Mouse (Mus musculus) neural tube, embryonic 11.5 days (tissue): ENCODE data around the gene Crebl2. TPM values are rescaled to one million over a fixed set of nuclear protein-coding genes. Genes with fewer than 3 reads are reported as not detected.

Experiments used
- ATAC-seq: fragments of 200-750 bp; cut with Nextera tagmentation; 2 replicates; pipeline ENCODE4 v1.8.0; 2017; ENCODE audit warnings: moderate number of reproducible peaks, mild to moderate bottlenecking, moderate TSS enrichment, moderate library complexity; ENCODE audit not compliant: insufficient read depth, low FRiP score, low TSS enrichment
- DNase-seq: peaks from one replicate; pipeline ENCODE4 v3.0.0-alpha.2; 2015; ENCODE audit warnings: low spot score
- H3K27ac ChIP-seq: fragments of 300-500 bp; sonication (generic); 2 replicates; pipeline ENCODE4 v1.5.1; 2014; ENCODE audit warnings: low read depth, mild to moderate bottlenecking, low read length
- H3K27me3 ChIP-seq: fragments of 300-500 bp; sonication (generic); 2 replicates; pipeline ENCODE4 v1.6.1; 2014; ENCODE audit warnings: mild to moderate bottlenecking, low read length, mixed read lengths; ENCODE audit not compliant: control insufficient read depth, insufficient read depth
- H3K36me3 ChIP-seq: fragments of 300-500 bp; sonication (generic); 2 replicates; pipeline ENCODE4 v1.6.1; 2014; ENCODE audit warnings: mild to moderate bottlenecking, low read length, moderate library complexity, mixed read lengths; ENCODE audit not compliant: control insufficient read depth, insufficient read depth
- H3K4me1 ChIP-seq: fragments of 300-500 bp; sonication (generic); 2 replicates; pipeline ENCODE4 v1.6.1; 2014; ENCODE audit warnings: low read length, mixed read lengths; ENCODE audit not compliant: control insufficient read depth, insufficient read depth
- H3K4me2 ChIP-seq: fragments of 300-500 bp; sonication (generic); 2 replicates; pipeline ENCODE4 v1.6.1; 2014; ENCODE audit warnings: low read depth, mild to moderate bottlenecking, moderate library complexity
- H3K4me3 ChIP-seq: fragments of 300-500 bp; sonication (generic); 2 replicates; pipeline ENCODE4 v1.5.1; 2014; ENCODE audit warnings: low read depth, low read length
- H3K9ac ChIP-seq: fragments of 300-500 bp; sonication (generic); 2 replicates; pipeline ENCODE4 v1.6.1; 2014; ENCODE audit warnings: mild to moderate bottlenecking, low read length
- H3K9me3 ChIP-seq: fragments of 300-500 bp; sonication (generic); 2 replicates; pipeline ENCODE4 v1.6.1; 2016; ENCODE audit warnings: low read length; ENCODE audit not compliant: control insufficient read depth
- WGBS: fragments of 180-500 bp; shearing (Covaris S2); extraction: QIAGEN DNeasy Blood & Tissue Kit; methylation state at CpG from one replicate; pipeline ENCODE4 v1.1.7; 2014; 5-methylcytosine and 5-hydroxymethylcytosine counted together
- polyA plus RNA-seq: library from polyadenylated mRNA; unstranded; fragments of >200 nt; fragmentation: Nextera tagmentation; extraction: Ambion mirVana; gene quantifications from 2 replicates; pipeline ENCODE4 v1.2.1, GENCODE M21; 2014

Gene Crebl2
- polyA plus RNA-seq: 1.1 and 1.5 TPM in 2 replicates

DNA sequence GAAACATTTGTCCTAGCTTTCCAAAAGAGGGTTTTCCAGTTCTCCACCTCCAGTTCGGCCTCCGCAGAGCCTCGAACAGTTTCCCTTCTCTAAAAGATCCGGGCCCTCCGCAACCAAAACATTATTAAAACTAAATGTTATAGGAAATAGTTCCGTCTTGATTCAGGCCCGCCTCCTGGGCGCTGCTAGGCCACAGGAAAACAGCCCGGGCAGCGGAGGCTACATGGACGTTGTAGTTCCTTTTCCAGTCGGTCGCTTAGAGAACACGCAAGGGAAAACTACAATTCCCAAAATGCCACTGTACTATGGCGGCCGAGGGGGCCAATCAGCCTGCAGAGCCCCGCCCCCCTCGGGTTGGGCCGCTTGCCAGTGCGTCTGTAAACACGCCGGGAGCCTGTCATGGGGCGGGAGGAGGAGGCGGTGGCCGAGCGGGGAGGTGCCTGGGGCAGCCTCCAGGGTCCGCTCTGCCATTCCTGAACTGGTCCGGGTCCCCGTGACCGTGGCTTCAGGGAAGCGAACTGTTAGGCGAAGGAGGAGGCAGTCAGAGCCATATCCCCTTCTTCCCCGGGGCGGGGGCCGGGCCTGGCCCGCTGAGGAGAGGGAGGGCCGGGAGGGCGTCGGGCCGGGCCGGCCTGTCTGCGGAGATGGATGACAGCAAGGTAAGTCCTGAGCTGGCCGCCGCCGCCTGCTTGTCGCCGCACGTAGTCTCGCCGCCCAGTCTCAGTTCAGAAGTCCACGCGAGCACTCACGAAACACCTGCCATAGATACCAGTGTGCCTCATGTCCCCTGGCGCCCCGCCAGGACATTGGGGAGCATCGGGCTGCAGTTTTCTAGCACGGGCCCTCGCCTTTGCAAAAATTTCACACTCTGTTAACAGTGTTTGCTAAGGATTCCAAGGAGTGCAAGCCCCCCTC lies at the start of gene Crebl2:
Gene Crebl2, plus strand, starts transcription at position 369 of the 915 bp plus-strand sequence.
- peak; percentile 97 for ATAC-seq
- under 1% methylated on average over 57 of the region's 58 CpGs for WGBS
- Histone ChIP-seq H3K4me1 (no peaks in the 10 kb centered on the region; the same call in 1 of the 2 replicates), H3K9me3 (no peaks in the 10 kb centered on the region), H3K4me2 (peak within 1 kb of the TSS; percentile 76), H3K9ac (peak within 1 kb of the TSS; percentile 64), H3K4me3 (peak within 1 kb of the TSS; percentile 46), H3K36me3 (no peaks in the 10 kb centered on the region), H3K27ac (peak within 1 kb of the TSS; percentile 75), H3K27me3 (no peaks in the 10 kb centered on the region)
- DNase-seq: peak; percentile 98

DNA sequence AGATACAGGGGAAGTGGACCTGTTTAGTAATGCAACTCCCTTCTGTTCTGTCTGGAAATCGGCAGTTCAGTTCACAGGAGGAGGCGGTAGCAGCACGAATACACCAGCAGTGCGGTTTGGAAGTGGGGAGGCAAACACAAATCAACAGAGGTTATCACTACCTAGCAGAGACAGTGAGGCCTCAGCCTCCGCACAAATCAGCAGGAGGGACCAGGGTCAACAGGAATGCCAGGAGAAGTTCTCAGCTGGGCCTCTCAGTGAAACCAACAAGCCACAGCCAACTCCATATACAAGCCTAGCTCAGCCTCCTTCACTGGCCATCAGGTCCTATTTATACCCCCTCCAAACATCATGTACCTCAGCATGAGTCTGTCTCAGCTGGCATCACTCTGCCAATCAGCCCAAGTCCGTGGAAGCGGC lies 48.5 kb upstream of the Crebl2 start:
- Histone ChIP-seq H3K4me3 (no peak overlapping the region), H3K4me2 (no peak overlapping the region), H3K27me3 (no peaks in the 10 kb centered on the region), H3K9me3 (no peaks in the 10 kb centered on the region), H3K27ac (no peak overlapping the region), H3K36me3 (no peaks in the 10 kb centered on the region), H3K9ac (no peak overlapping the region), H3K4me1 (no peaks in the 10 kb centered on the region)
- DNase-seq: no peak
- no peak for ATAC-seq
- WGBS: 81% methylated on average over 7 of the region's 7 CpGs

GRCm38 (mm10) chr6:134782900-134783299 lies 47.1 kb upstream of the Crebl2 start:
- no peak overlapping the region for H3K27ac ChIP-seq
- 91% methylated on average over 7 of the region's 7 CpGs for WGBS
- no peak overlapping the region for H3K4me2 ChIP-seq

DNA sequence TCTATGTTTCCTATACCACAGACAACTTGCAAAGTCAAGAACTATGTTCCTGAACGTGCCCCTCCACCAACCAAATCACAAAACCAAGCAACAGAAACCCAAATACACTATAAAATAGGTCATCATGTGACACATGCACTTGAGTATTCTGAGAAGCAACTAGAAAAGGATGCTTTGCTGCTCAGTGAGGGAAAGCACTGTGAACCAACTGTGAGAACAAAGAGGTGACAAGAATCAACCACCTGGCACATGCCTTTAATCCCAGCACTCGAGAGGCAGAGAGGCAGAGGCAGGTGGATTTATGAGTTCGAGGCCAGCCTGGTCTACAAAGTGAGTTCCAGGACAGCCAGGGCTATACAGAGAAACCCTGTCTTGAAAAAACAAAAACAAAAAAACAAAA lies 43.5 kb upstream of the Crebl2 start:
- Histone ChIP-seq H3K9ac (no peak overlapping the region), H3K36me3 (no peaks in the 10 kb centered on the region), H3K27me3 (no peaks in the 10 kb centered on the region), H3K27ac (no peak overlapping the region), H3K4me1 (no peaks in the 10 kb centered on the region; the same call in 1 of the 2 replicates), H3K4me3 (no peak overlapping the region), H3K9me3 (no peaks in the 10 kb centered on the region), H3K4me2 (no peak overlapping the region)
- DNase-seq (no peak), ATAC-seq (no peak)
- WGBS: 72% methylated on average over 3 of the region's 3 CpGs

More at GRCm38 (mm10) chr6:134782900-134783299, 47.1 kb upstream of the Crebl2 start:
- no peak overlapping the region for H3K9ac ChIP-seq
- H3K4me3 ChIP-seq: no peak overlapping the region
- no peak for ATAC-seq
- H3K4me1 ChIP-seq: no peaks in the 10 kb centered on the region
- no peak for DNase-seq
- H3K36me3 ChIP-seq: no peaks in the 10 kb centered on the region
- no peaks in the 10 kb centered on the region for H3K9me3 ChIP-seq
- no peaks in the 10 kb centered on the region for H3K27me3 ChIP-seq

DNA sequence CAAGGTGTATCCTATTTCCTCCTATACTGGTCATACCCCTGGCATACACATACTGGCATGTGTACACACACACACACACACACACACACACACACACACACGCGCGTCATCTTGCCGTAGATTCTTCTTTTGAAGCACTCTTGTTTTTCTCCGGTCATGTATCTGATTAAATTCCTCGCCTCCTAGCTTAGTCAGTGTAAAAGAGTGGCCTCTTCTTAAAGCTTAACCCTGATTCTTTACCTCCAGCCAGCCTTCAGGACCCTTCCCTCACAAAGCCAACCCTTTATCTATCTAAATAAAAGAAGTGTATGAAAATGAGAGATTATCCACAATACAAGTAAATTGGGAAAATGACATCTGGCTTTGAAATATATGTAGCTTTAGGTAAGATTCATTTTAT lies 40.9 kb upstream of the Crebl2 start:
- no peak overlapping the region for H3K9ac ChIP-seq
- H3K4me3 ChIP-seq: no peak overlapping the region
- WGBS: 89% methylated on average over 6 of the region's 6 CpGs
- no peak overlapping the region for H3K4me2 ChIP-seq
- no peak overlapping the region for H3K27ac ChIP-seq
- DNase-seq (no peak), ATAC-seq (no peak)
- H3K27me3 ChIP-seq: no peaks in the 10 kb centered on the region
- no peaks in the 10 kb centered on the region for H3K9me3 ChIP-seq
- no peaks in the 10 kb centered on the region for H3K36me3 ChIP-seq
- H3K4me1 ChIP-seq: no peaks in the 10 kb centered on the region; the same call in 1 of the 2 replicates

GRCm38 (mm10) chr6:134791251-134792118 lies 38.5 kb upstream of the Crebl2 start:
- Histone ChIP-seq H3K4me2 (peak overlapping the region; percentile 65), H3K27me3 (no peaks in the 10 kb centered on the region), H3K36me3 (no peaks in the 10 kb centered on the region), H3K4me1 (no peaks in the 10 kb centered on the region; the same call in 1 of the 2 replicates), H3K27ac (peak overlapping the region; percentile 89), H3K9ac (peak overlapping the region; percentile 90), H3K9me3 (no peaks in the 10 kb centered on the region), H3K4me3 (peak overlapping the region; percentile 83)
- WGBS: 1% methylated on average over 41 of the region's 46 CpGs
- peak; percentile 41 for DNase-seq
- ATAC-seq: no peak

DNA sequence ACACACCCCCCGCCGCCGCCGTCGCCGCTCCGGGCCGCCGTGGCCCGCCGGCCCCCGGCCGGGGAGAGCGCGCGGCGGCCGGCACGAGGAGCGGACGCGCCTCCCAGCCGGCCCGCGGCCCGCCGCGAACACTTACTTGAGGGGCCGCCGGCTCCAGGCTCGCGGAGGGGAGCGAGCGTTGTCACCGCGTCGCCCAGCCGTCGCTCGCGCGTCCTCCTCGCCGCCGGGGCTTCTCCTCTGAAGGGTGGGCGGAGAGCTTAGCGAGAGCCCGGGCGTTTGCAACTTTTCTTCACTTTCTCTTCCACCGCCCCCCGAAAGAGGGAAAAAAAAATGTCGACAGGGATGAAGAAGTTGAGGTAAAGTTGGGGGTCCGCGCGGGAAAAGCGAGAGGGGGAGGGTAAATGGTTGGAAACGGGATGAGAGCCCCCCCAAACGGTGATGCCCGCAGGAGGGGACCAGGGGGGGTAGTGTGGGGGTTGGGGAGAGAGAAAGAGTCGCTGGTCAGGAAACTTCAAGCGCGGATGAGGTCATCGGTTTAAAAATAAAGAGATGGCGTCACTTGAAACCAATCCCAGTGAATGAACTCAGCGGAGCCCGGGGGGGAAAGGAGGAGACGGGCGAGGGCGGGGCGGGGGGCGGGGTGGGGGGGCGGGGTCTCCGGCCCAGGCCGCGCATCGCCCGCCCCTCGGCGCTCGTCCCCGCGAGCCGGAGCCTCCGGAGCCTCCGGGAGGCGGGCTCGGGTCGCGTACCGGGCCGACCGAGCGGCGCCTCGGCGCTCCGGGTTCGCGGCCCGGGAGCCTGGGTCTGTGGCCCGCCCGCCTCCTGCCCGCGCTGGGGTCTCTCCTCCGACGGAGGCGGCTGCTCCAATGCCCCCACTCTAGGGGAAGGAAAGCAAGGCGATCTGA lies 37.6 kb upstream of the Crebl2 start, which contains the start of gene Dusp16:
Gene Dusp16, minus strand, starts transcription at position 485 of the 905 bp plus-strand sequence.
- ATAC-seq (peak; percentile 82), DNase-seq (peak; percentile 86)
- Histone ChIP-seq H3K36me3 (no peaks in the 10 kb centered on the region), H3K4me1 (no peaks in the 10 kb centered on the region; the same call in 1 of the 2 replicates), H3K4me2 (peak within 1 kb of the TSS; percentile 65), H3K4me3 (peak within 1 kb of the TSS; percentile 83), H3K27ac (peak within 1 kb of the TSS; percentile 89), H3K9ac (peak within 1 kb of the TSS; percentile 90), H3K9me3 (no peaks in the 10 kb centered on the region), H3K27me3 (no peaks in the 10 kb centered on the region)
- 0% methylated on average over 64 of the region's 108 CpGs for WGBS
